Mouse (Mus musculus) liver (tissue): Measurements from ENCODE around the gene Pabpc4.
"Not testable (repeated sequence)": the region's sequence is repeated elsewhere in the genome, so short reads cannot be mapped to it uniquely, and the experiment has no call there.

Source experiments
- DNase-seq: peaks from one replicate; pipeline ENCODE4 v3.0.0-alpha.2; 2020; ENCODE audit warnings: mixed read lengths

Gene Pabpc4

DNA sequence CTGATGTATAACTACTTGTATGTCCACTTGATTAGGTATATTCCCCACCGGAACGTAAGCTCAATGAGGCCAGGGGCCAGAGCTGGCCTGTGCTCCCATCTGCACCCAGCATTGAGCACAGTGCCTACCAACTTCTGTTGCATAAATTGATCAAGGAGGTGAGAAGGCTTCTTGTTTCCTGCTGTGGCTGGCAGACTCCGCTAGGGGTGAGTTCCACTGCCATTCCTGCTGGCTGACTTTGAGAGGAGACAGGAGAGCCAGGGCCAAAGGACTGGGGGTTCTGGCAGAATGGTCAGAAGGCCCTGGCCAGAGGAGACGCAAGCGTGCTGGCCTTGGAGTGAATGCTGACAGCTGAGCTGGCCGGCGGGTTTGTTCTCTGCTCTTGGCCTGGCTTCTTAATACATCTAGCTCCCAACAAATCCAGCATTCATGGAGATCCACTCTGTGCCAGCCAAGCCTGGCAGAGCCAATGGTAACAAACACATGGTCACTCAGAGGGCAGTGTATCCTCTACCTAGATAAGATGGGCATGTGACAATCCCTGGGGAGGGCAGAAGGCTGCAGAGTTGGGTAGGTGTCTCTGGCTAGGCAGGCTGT, 13.1 kb upstream of the Pabpc4 start:
- no peak for DNase-seq

DNA sequence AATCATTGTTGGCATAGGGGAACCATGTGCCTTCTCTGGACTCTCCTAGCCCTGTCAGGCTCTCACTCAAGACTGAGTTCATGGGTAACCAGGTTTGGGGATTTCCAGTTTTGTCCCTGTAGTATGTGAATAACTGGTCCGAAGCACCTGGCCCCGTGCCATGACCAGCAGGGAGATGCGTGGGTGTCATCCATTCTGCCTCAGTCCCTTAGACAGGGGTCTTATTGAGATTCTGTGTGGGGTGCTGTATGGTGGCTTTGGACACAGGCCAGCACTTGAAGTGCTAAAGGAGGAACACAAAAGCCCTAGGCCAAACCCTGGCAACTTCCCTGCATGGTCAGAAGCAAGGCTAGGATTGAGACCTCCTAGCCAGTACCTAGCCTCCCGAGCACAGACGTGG, 9.9 kb upstream of the Pabpc4 start:
- DNase-seq, result no peak

GRCm38 (mm10) chr4:123254617-123255016, 7.5 kb upstream of the Pabpc4 start:
- DNase-seq, result no peak

DNA sequence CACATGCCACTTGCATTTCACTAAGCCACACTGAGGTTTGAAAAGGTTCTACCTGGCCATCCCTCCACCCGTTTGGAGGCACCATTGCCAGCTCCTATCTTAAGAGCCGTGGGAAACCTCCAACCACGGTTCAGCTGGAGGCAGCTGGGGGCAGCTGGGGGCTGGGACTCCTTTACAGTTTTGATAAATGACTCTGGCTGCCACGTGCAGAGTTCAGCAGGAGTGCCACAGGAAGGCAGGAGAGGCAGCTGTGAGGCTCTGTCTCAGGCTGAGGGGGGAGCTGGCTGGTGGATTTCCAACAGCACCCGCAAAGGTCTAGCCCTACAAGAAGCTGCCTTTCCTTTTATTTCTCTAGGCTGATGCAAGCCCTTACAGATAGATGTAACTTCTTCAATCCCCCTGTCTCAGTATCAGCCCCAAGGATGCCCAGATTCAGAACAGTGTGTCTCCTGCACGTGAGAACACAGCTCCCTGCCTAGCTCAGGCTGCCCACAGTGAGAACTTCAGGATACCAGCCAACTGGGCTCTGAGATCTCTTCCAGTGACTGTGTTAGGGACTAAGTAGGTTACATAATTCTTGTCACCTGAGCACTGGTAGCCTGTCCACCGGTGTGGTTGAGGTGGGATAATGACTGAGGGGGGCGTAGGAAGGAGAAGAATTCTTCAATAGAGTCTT, 1.9 kb upstream of the Pabpc4 start:
- DNase-seq, result peak; percentile 29

GRCm38 (mm10) chr4:123271063-123271462, 8.9 kb downstream of the Pabpc4 start:
- DNase-seq, result no peak

DNA sequence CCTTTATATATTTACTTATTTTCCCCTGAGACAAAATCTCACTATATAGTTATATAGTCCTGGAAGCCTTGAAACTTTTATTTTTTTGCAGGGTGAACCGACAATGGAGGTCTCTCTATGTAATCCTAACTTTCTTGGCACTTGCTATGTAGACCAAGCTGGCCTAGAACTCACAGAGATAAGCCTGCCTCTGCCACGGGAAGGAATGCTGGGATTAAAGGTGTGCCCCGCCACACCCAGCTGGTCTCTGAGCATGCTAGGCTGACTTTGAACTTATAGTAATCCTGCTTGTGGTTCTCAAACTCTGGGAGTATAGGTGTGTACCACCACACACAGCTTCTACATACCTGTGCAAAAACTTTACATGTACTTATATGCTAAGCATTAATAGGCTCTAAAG, 18.0 kb downstream of the Pabpc4 start:
- peak; percentile 53 for DNase-seq

DNA sequence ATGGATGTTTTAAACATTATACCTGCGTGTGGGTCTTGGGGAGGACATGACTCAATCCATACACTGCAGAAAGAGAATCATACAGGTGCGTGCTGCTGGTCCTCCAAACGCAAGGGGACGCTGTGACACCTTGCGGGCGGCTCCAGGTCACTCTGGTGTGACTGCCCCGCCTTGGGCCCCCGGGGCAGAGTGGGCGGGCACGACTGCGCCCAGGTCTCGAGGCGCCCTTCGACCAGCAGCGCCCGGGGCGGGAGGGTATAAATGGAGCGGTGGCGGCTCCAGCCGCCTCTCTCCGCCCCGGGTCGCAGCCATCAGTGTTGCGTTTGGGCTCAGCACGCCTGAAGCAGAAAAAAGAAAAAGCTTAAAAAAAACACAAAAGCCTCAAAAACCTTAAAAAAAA, 20.3 kb downstream of the Pabpc4 start:
- peak; percentile 98 for DNase-seq

GRCm38 (mm10) chr4:123282915-123283674, 20.9 kb downstream of the Pabpc4 start:
- not testable (repeated sequence) for DNase-seq

DNA sequence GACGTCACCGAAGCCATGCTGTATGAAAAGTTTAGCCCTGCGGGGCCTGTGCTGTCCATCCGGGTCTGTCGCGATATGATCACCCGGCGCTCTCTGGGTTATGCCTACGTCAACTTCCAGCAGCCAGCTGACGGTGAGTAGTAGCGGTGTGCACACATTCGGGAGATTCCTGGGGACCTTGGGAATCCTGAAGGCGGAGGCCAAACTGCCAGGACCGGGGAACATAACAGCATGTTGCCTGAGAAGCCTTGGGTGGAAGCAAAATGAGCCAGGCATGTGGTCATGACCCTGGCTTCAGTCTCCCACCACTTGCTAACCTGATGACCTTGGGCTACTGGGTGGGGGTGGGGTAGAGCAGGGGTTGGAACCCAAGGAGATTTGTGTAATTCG, 21.5 kb downstream of the Pabpc4 start:
- not testable (repeated sequence) for DNase-seq

- peak; percentile 72 for DNase-seq
These were observed 22.8 kb downstream of the Pabpc4 start for GRCm38 (mm10) chr4:123284731-123285624.

- peak; percentile 76 for DNase-seq
These were observed 24.6 kb downstream of the Pabpc4 start for GRCm38 (mm10) chr4:123286790-123287189.

GRCm38 (mm10) chr4:123289038-123289437, 26.9 kb downstream of the Pabpc4 start:
- DNase-seq, result no peak

GRCm38 (mm10) chr4:123292390-123292789, 30.2 kb downstream of the Pabpc4 start:
- DNase-seq, result no peak

DNA sequence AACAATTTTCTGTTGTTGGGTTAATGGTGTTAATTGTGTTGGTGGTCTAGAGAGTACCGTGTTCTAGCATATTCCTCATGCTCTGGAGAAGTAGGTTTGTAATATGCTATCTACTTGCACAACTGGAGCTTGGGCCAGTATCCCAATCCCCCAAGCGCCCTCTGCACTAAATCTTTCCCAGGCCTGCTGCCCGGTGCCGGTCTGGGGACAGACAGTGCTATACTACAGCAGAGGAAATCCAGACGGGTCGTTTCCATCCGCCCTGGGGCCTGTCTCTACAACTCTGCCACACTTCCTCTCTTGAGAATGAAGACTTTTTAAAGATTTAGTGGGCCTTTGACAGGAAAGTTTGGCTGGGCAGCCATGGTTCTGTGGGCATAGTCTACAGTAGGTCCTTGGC, 30.8 kb downstream of the Pabpc4 start:
- no peak for DNase-seq

DNA sequence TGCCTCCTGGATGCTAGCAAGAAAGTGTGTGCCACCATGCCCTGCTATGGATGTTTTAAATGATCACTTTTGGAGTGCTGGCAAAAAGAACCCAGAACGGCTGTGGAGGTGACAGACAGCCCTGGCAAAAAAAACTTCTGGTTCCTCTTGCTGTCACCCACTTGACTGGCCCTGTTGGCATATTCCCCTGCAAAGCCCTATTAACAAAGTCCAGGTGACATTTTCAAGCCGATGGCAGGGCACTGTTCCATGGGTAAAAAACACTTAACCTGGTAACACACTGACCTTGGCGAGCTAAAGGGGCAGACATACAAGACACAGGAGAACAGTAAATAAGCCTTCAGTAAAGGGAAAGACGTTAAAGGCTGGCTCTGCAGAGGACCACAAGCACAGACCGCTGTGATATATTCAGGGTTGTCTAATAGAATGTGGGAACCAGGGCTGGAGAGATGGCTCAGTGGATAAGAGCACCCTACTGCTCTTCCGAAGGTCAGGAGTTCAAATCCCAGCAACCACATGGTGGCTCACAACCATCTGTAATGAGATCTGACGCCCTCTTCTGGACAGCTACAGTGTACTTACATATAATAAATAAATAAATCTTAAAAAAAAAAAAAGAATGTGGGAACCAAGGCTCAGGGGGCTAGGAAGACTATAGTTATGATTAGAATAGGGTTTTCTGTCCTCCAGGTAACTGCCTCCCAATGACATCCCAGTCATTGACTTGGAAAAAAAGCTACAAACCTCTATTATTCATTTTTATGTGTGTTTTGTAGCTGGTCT, 31.7 kb downstream of the Pabpc4 start:
- DNase-seq, result no peak

- DNase-seq, result not testable (repeated sequence)
These were observed 32.9 kb downstream of the Pabpc4 start for GRCm38 (mm10) chr4:123295026-123295425.

DNA sequence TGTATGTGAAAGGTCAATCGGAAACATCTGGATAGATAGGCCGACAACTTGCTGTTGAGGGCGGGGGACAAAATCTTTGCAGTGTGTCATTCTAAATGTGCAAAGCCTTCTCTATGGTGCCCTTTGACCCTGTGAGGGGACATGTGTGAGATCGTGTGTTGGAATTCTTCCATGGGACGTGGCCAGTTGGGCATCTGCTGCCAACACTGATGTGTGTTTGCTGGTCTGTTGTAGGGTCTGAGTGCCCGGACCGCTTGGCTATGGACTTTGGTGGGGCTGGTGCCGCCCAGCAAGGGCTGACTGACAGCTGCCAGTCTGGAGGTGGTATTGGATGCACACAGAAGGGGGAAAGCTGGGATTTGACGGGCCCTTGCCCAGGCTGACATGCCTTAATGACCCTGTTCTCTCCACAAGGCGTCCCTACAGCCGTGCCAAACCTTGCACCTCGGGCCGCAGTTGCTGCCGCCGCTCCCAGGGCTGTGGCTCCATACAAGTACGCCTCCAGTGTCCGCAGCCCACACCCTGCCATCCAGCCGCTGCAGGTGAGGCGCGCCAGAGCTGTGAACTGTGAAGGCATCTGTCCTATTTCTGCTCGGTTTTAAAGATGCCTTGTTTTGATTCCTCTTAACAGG, 33.5 kb downstream of the Pabpc4 start:
- DNase-seq, result no peak

DNA sequence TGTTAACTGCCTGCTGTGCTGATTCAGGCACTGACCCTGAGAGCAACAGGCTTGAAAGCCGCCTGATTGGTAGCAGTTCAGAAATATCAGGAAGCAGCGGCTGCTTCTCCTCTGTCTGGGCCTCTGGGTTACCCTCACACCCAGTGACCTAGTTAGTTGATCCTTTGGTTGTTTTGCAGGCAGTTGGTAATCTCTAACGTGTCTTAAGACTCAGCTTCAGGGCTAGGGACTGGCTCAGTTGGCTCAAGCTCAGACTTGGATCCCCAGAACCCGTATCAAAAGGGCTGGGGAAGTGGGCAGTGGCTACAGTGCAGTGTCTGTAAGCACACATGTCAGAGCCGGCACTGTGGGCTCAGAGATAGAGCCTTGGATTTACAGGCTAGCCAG, 34.0 kb downstream of the Pabpc4 start:
- no peak for DNase-seq

DNA sequence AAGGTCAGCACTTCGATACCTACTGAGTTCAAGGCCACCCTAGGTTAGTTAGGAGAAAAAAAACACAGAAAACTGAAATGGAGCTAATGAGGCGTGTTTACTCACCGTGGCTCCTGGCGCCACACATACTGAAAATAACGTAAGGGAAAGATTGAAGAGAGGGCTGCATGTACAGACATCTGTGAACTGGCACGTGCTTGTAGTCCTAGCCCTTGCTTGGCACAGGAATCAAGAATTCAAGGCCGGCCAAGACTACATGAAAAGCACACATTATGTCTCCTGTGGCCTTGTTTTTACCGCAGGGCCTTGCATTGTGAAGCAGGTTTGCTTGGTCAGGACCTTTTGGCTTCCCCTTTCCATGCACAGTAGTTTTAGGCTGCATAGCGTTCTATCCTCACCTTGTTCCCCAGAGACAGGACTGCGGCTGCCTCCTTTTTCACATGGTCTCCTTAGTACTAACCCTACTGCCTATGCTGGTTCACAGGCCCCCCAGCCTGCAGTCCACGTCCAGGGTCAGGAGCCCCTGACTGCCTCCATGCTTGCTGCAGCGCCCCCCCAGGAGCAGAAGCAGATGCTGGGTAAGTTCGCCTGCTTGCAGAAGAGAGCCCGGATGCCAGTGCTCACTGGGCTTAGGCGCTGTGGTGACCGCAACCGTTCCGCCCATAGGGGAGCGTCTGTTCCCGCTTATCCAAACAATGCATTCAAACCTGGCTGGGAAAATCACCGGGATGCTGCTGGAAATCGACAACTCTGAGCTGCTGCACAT, 35.2 kb downstream of the Pabpc4 start:
- no peak for DNase-seq

DNA sequence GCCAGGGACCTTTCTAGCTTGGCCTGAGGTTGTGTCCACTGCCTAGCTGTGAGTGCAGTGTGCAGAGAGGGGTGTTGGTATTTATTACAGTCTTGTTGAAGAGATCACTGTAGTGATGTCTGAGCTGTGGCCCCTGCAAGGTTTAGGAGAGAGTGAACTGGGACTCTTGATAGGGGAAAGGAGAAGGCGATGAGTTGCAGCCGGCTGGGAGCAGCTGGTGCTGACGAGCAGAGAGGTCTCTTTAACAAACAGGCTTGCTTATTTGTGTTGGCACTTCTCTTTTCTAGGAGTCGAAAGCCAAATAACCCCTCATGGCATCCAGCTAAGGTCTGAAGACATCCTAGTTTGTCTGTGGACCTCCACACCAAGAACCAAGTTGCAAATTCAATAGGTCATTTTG, 36.1 kb downstream of the Pabpc4 start:
- no peak for DNase-seq
